Mouse (Mus musculus) left cerebral cortex, postnatal 36 days (tissue): ENCODE results near the gene Dnah6. TPM values are rescaled to one million over a fixed set of nuclear protein-coding genes. Genes with fewer than 3 reads are reported as not detected.

Source experiments
- DNase-seq, 2 experiments: peaks; one replicate each; pipeline ENCODE4 v3.0.0; 2021 to 2022; ENCODE audit warnings: low spot score in 2 of 2, mixed read lengths in 1 of 2
- intact Hi-C: fragments of 180-260 bp; cut with DNase I; formaldehyde crosslinking; loops from one replicate; pipeline ENCODE4 v1.15.1; 2025
- total RNA-seq, 2 experiments: library from RNA; stranded (reverse); gene quantifications; 2 replicates each; pipeline ENCODE4 v1.2.3; 2021

The Dnah6 gene
- total RNA-seq, 2 experiments from 2014 or later, result 0.48 to 0.49 TPM

GRCm38 (mm10) chr6:72993054-72993687 lies 228.3 kb downstream of the Dnah6 start:
- DNase-seq, result no peak
- intact Hi-C loops, result no loop called here

GRCm38 (mm10) chr6:72990206-72990605 lies 231.2 kb downstream of the Dnah6 start:
- DNase-seq, result no peak
- intact Hi-C loops, result no loop called here

DNA sequence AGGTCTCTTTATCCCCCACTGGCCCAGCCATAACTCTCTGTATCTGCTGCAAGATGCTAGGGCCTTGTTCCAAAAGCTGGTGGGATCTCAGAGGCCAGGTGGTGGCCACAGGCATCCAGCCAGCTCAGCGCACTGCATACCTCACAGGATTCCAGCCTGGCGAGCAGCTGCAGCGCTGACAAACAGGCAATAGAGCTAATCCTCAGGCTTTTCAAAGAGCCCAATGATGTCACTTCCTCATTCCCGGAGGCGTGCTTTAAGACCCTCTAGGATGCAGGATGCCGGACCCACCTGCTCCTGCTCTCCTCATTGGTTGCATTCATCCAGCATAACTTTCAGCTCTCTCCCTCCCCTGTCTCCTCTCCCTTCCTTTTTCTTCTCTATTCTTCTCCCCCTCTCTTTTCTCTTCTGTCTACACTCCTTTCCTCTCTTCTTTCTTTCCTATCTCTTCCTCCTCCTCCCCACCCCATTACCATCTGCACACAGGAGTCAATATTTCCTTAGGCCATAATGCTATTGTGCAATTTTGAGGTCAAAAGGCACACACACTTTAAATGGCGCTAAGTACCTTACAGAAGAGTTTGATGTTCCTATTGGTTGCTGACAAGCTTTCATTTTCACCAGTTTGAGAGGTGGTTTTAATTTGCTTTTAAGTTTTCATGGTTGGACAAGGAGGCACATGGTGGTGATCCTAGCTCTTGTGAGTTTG lies 232.3 kb downstream of the Dnah6 start:
- no peak for DNase-seq
- intact Hi-C loops, result no loop called here

- intact Hi-C loops, result no loop called here
- no peak for DNase-seq
These were observed 238.9 kb downstream of the Dnah6 start for GRCm38 (mm10) chr6:72982506-72982905.

DNA sequence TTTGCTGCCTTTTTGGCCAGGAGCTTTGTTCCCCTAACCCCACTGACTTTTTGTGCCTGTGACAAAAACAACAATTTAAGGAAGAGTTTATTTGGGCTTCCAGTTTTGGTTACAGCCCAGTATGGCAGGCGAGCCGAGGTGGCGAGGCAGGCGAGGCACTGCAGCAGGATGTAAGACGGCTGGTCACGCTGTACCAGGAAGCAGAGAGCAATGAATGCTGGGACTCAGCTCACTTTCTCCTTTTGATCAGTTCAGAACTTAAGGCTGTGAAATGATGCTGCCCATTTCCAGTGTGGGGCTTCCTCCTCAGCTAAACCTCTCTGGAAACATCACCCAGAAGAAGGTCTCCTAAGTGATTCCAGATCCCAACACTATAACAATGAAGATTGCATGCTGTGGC lies 239.6 kb downstream of the Dnah6 start:
- DNase-seq, result no peak
- intact Hi-C loops, result no loop called here

- DNase-seq, result peak; percentile 18 to 29
- intact Hi-C loops, result no loop called here
These were observed 240.3 kb downstream of the Dnah6 start for GRCm38 (mm10) chr6:72981124-72981651.

DNA sequence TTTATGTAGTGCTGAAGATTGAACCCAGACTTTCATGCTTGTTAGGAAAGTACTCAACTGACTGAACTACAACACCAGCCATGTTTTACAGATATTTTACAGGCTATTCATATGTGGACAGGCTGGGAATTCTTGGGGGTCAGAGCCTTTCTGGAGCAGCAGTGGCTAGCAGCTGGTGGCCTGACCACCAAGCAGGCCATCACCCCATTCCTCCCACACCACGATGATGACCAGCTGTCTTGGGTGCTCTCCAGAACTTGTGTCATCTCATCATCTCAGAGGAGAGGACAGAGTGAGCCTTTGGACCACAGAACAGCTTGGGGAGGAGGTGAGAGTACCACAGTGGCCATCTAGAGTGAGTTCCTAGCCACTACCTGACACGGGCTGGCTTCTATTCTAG lies 244.6 kb downstream of the Dnah6 start:
- no peak for DNase-seq
- intact Hi-C loops, result no loop called here

- DNase-seq, result no peak
- intact Hi-C loops, result no loop called here
These were observed 250.4 kb downstream of the Dnah6 start for GRCm38 (mm10) chr6:72971074-72971473.

GRCm38 (mm10) chr6:72969787-72970186 lies 251.7 kb downstream of the Dnah6 start:
- DNase-seq, result no peak
- intact Hi-C loops, result no loop called here

Other genes starting within 250 kb of the Dnah6 start
- gene Suclg1, start 26.7 kb upstream of the Dnah6 start, total RNA-seq, result 100 to 1,000 TPM; 113 to 121 TPM
- not detected for gene 4931417E11Rik, start 248.0 kb upstream of the Dnah6 start, total RNA-seq